Comparison of ENCODE assay signal across 9 mouse cellular contexts in genomic region chr13:44043494-44043885, GRCm38 (mm10).
DNase-seq lines count a peak whose midpoint lies in the region; ATAC-seq lines count a peak whose summit lies in the region.
"Had no signal": no experiment of that assay in that cellular context is flagged by ENCODE, and none has a peak within 500 bp of the region (broad histone marks: within the 10 kb centered on the region; RNA-seq: fewer than 3 reads in every experiment).

No protein-coding gene starts in this region.

- H3K9me3 ChIP-seq in forebrain, embryonic 14.5 days (replicated peaks; ENCODE audit: control insufficient read depth, low read length), result no peaks in the 10 kb centered on the region
- H3K9me3 ChIP-seq in midbrain, embryonic 14.5 days (ENCODE audit: control insufficient read depth, low read length), result no peaks in the 10 kb centered on the region
- H3K9me3 ChIP-seq: G1E had no signal

- H3K4me3 ChIP-seq in brown adipose tissue, adult 24 weeks (ENCODE audit: insufficient read depth, low read depth, low read length), result no peak overlapping the region
- H3K4me3 ChIP-seq in forebrain, embryonic 14.5 days (ENCODE audit: low read depth, low read length), result no peak overlapping the region
- H3K4me3 ChIP-seq in midbrain, embryonic 14.5 days (replicated peaks; ENCODE audit: low read depth, low read length), result no peak overlapping the region
- H3K4me3 ChIP-seq: layer of hippocampus, adult 2 months had no signal

- peaks cover 10% of the 10 kb centered on the region; the same call in 1 of the 2 replicates for H3K4me1 ChIP-seq in brown adipose tissue, adult 24 weeks (ENCODE audit: control insufficient read depth, insufficient read depth, insufficient read length, low read length)
- H3K4me1 ChIP-seq in forebrain, embryonic 14.5 days (ENCODE audit: control insufficient read depth, insufficient read depth, low read length), result peaks cover 16% of the 10 kb centered on the region
- peaks cover 16% of the 10 kb centered on the region for H3K4me1 ChIP-seq in midbrain, embryonic 14.5 days (ENCODE audit: control insufficient read depth, insufficient read depth, low read length)

- 2% methylated on average over 5 of the region's 5 CpGs for WGBS in forebrain, embryonic 14.5 days
- WGBS in midbrain, embryonic 14.5 days, result 5% methylated on average over 5 of the region's 5 CpGs

- H3K36me3 ChIP-seq in forebrain, embryonic 14.5 days (ENCODE audit: control insufficient read depth, insufficient read depth, low read length), result no peaks in the 10 kb centered on the region
- H3K36me3 ChIP-seq in midbrain, embryonic 14.5 days (ENCODE audit: control insufficient read depth, insufficient read depth, low read length), result no peaks in the 10 kb centered on the region
- H3K36me3 ChIP-seq: G1E had no signal

- DNase-seq in cerebellum, adult 9-10 months, result peak; percentile 96
- DNase-seq in forebrain, embryonic 14.5 days (ENCODE audit: low spot score), result peak; percentile 92
- peak; percentile 69 for DNase-seq in midbrain, embryonic 14.5 days
- no peak for DNase-seq in kidney, postnatal 4 days
- DNase-seq in right cerebral cortex, postnatal 4 days, result no peak

- no peaks in the 10 kb centered on the region for H3K27me3 ChIP-seq in forebrain, embryonic 14.5 days (replicated peaks; ENCODE audit: control insufficient read depth, insufficient read depth, low read length)
- H3K27me3 ChIP-seq in midbrain, embryonic 14.5 days (ENCODE audit: control insufficient read depth, insufficient read depth, low read length), result 0 out of 2 replicates have a peak, but pooled peaks cover 4% of the 10 kb centered on the region

- H3K27ac ChIP-seq in brown adipose tissue, adult 24 weeks (replicated peaks; ENCODE audit: low read depth, low read length), result peak overlapping the region; percentile 28
- peak overlapping the region; percentile 70 for H3K27ac ChIP-seq in forebrain, embryonic 14.5 days (ENCODE audit: low read depth, low read length)
- peak overlapping the region; percentile 39; the same call in 1 of the 2 replicates for H3K27ac ChIP-seq in midbrain, embryonic 14.5 days (replicated peaks; ENCODE audit: low read depth, low read length)
- H3K27ac ChIP-seq: layer of hippocampus, adult 2 months had no signal

- no peak overlapping the region for H3K9ac ChIP-seq in forebrain, embryonic 14.5 days (ENCODE audit: low read length)
- no peak overlapping the region for H3K9ac ChIP-seq in midbrain, embryonic 14.5 days (replicated peaks; ENCODE audit: low read length)

- ATAC-seq in forebrain, embryonic 14.5 days, result peak; percentile 86
- peak; percentile 60; the same call in 1 of the 2 replicates for ATAC-seq in midbrain, embryonic 14.5 days (ENCODE audit: low FRiP score, low TSS enrichment)
- ATAC-seq in megakaryocyte-erythroid progenitor cell, adult 5-6 weeks (replicated peaks; ENCODE audit: low FRiP score, low TSS enrichment, poor library complexity, severe bottlenecking), result no peak

- peak overlapping the region; percentile 25; the same call in 1 of the 2 replicates for H3K4me2 ChIP-seq in forebrain, embryonic 14.5 days (ENCODE audit: low read length)
- peak overlapping the region; percentile 13; the same call in 1 of the 2 replicates for H3K4me2 ChIP-seq in midbrain, embryonic 14.5 days (ENCODE audit: low read length)

Comparison
In these comparisons a context has a peak if more than half of its experiments do, and no peak if none do; other contexts are left out.
1. DNase-seq: peak in cerebellum, adult 9-10 months (single experiment), forebrain, embryonic 14.5 days (single experiment) and midbrain, embryonic 14.5 days (single experiment); none in kidney, postnatal 4 days (0 of 2) and right cerebral cortex, postnatal 4 days (single experiment).
2. Peak in every context shown above with its lines, with median percentiles within 50 percentile points of each other: H3K27ac ChIP-seq.